Mouse (Mus musculus) hindbrain, embryonic 14.5 days (tissue): ENCODE measurements at regions not wholly inside any gene's neighbourhood (a gene's known extent, or its start where the extent isn't known, plus 50 kb on each side); places are given as distances from the start of the nearest gene placed in this dataset.

Source experiments
- ATAC-seq: fragments of 200-750 bp; cut with Nextera tagmentation; 2 replicates; pipeline ENCODE4 v1.8.0; 2017; ENCODE audit warnings: moderate number of reproducible peaks, mild to moderate bottlenecking, moderate TSS enrichment, moderate library complexity; ENCODE audit not compliant: low FRiP score
- DNase-seq: peaks from one replicate; pipeline ENCODE4 v3.0.0-alpha.2; 2015; ENCODE audit warnings: low spot score
- H3K27ac ChIP-seq: fragments of 300-500 bp; sonication (generic); 2 replicates; pipeline ENCODE4 v1.5.1; 2014; ENCODE audit warnings: mild to moderate bottlenecking, moderate library complexity
- H3K27me3 ChIP-seq: fragments of 300-500 bp; sonication (generic); 2 replicates; pipeline ENCODE4 v1.6.1; 2014; ENCODE audit warnings: mild to moderate bottlenecking, low read length, mixed read lengths; ENCODE audit not compliant: control insufficient read depth, insufficient read depth
- H3K36me3 ChIP-seq: fragments of 300-500 bp; sonication (generic); replicated peaks from 2 replicates; pipeline ENCODE4 v1.6.1; 2014; ENCODE audit not compliant: control insufficient read depth, insufficient read depth
- H3K4me1 ChIP-seq: fragments of 300-500 bp; sonication (generic); replicated peaks from 2 replicates; pipeline ENCODE4 v1.6.1; 2014; ENCODE audit warnings: antibody characterized with exemption, low read length, mixed read lengths; ENCODE audit not compliant: control insufficient read depth, insufficient read depth
- H3K4me2 ChIP-seq: fragments of 300-500 bp; sonication (generic); replicated peaks from 2 replicates; pipeline ENCODE4 v1.6.1; 2014; ENCODE audit warnings: mild to moderate bottlenecking, moderate library complexity
- H3K4me3 ChIP-seq: fragments of 300-500 bp; sonication (generic); replicated peaks from 2 replicates; pipeline ENCODE4 v1.5.1; 2014; ENCODE audit warnings: mild to moderate bottlenecking, low read length
- H3K9ac ChIP-seq: fragments of 300-500 bp; sonication (generic); 2 replicates; pipeline ENCODE4 v1.6.1; 2014
- H3K9me3 ChIP-seq: fragments of 300-500 bp; sonication (generic); 2 replicates; pipeline ENCODE4 v1.6.1; 2016; ENCODE audit warnings: low read length; ENCODE audit not compliant: control insufficient read depth
- WGBS: fragments of 180-500 bp; shearing (Covaris S2); extraction: QIAGEN DNeasy Blood & Tissue Kit; methylation state at CpG from one replicate; pipeline ENCODE4 v1.1.7; 2014; 5-methylcytosine and 5-hydroxymethylcytosine counted together

- Histone ChIP-seq H3K4me3 (no peak overlapping the region), H3K4me2 (no peak overlapping the region), H3K9ac (no peak overlapping the region), H3K27ac (no peak overlapping the region), H3K27me3 (no peaks in the 10 kb centered on the region), H3K9me3 (no peaks in the 10 kb centered on the region), H3K36me3 (no peaks in the 10 kb centered on the region), H3K4me1 (no peaks in the 10 kb centered on the region)
- DNase-seq (no peak), ATAC-seq (no peak)
- 68% methylated on average over 5 of the region's 5 CpGs for WGBS
These were observed 60.4 kb downstream of the Pou3f3 start for GRCm38 (mm10) chr1:42755958-42756357.

DNA sequence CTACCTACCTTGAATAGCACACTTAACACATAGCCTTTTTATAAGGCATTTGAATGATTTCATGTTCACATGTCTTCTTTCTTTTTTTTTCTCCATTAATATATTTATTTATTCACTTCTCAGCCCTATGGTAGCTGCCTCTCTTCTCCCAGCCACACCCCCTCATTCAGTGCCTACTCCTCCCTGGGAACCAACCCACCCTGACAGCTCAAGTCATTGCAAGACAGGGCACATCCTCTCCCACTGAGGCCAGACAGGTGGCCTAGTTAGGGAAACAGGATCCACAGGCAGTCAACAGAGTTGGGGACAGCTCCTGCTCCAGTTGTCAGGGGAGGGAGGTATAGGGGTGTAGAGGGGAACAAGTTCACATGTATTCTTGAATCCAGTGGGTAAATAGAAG is 60.9 kb downstream of the Pou3f3 start:
- DNase-seq = no peak
- Histone ChIP-seq H3K27me3 (no peaks in the 10 kb centered on the region), H3K9me3 (no peaks in the 10 kb centered on the region), H3K27ac (no peak overlapping the region), H3K9ac (no peak overlapping the region), H3K36me3 (no peaks in the 10 kb centered on the region), H3K4me2 (no peak overlapping the region), H3K4me1 (no peaks in the 10 kb centered on the region), H3K4me3 (no peak overlapping the region)
- ATAC-seq = no peak

- no peaks in the 10 kb centered on the region for H3K36me3 ChIP-seq
- no peak overlapping the region for H3K27ac ChIP-seq
- H3K9me3 ChIP-seq = no peaks in the 10 kb centered on the region
- ATAC-seq = no peak
- 80% methylated on average over 2 of the region's 2 CpGs for WGBS
- H3K4me2 ChIP-seq = no peak overlapping the region
- H3K4me3 ChIP-seq = no peak overlapping the region
- no peaks in the 10 kb centered on the region for H3K27me3 ChIP-seq
- no peak for DNase-seq
- no peaks in the 10 kb centered on the region for H3K4me1 ChIP-seq
- no peak overlapping the region for H3K9ac ChIP-seq
These were observed 67.9 kb downstream of the Pou3f3 start for GRCm38 (mm10) chr1:42763447-42763846.

DNA sequence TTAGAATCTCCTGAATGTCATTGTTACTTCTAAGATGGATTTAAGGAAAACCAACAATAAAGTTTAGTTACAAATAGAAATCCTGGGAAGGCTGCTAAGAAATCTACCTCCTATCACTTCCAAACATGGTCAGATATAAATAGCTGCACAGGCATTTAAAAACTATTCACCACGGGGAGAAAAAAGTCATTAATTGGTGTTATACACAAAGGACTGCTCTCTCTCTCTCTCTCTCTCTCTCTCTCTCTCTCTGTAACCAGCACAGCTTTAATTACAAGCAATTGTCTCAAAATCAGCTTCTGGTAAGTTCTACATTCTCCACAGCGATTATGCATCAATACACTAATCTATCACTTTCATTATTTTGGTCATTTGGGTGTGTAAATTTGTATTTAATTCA is 68.5 kb downstream of the Pou3f3 start:
- Histone ChIP-seq H3K9ac (no peak overlapping the region), H3K27me3 (no peaks in the 10 kb centered on the region), H3K9me3 (no peaks in the 10 kb centered on the region), H3K4me1 (no peaks in the 10 kb centered on the region), H3K27ac (no peak overlapping the region), H3K4me2 (no peak overlapping the region), H3K36me3 (no peaks in the 10 kb centered on the region), H3K4me3 (no peak overlapping the region)
- ATAC-seq = no peak
- WGBS = 50% methylated on average over 2 of the region's 2 CpGs
- no peak for DNase-seq

- DNase-seq (no peak), ATAC-seq (no peak)
- Histone ChIP-seq H3K36me3 (no peaks in the 10 kb centered on the region), H3K4me3 (no peak overlapping the region), H3K9me3 (no peaks in the 10 kb centered on the region), H3K9ac (no peak overlapping the region), H3K4me2 (no peak overlapping the region), H3K27ac (no peak overlapping the region), H3K4me1 (no peaks in the 10 kb centered on the region), H3K27me3 (no peaks in the 10 kb centered on the region)
- WGBS = 77% methylated on average over 9 of the region's 9 CpGs
These were observed 74.5 kb downstream of the Pou3f3 start for GRCm38 (mm10) chr1:42770085-42770484.

DNA sequence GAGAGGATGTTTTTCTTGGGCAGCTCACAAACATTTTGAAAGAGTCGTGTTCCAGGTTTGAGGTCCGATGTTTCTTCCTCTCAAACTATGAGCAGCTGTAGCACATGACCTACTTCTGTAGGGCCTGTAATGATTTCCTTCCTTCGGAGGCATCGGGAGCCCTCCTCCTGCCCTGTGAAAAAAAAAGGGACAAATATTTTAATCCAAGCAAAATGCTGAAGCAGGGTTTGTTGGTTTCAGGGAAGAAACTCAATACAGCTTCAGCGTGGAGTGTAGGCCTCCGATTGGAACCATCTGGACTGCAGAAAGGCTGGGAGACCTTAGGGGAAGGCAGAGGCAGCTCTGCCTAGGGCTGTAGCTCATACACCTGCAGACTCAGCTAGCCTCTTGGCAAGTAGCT is 76.4 kb downstream of the Pou3f3 start:
- H3K4me1 ChIP-seq = no peaks in the 10 kb centered on the region
- H3K36me3 ChIP-seq = no peaks in the 10 kb centered on the region
- WGBS = 79% methylated on average over 6 of the region's 6 CpGs
- H3K9me3 ChIP-seq = no peaks in the 10 kb centered on the region
- no peak overlapping the region for H3K4me3 ChIP-seq
- no peaks in the 10 kb centered on the region for H3K27me3 ChIP-seq
- no peak overlapping the region for H3K9ac ChIP-seq
- DNase-seq = no peak
- H3K27ac ChIP-seq = no peak overlapping the region
- no peak overlapping the region for H3K4me2 ChIP-seq
- no peak for ATAC-seq

- Histone ChIP-seq H3K36me3 (no peaks in the 10 kb centered on the region), H3K4me3 (no peak overlapping the region), H3K27me3 (no peaks in the 10 kb centered on the region), H3K9ac (no peak overlapping the region), H3K4me2 (no peak overlapping the region), H3K27ac (no peak overlapping the region), H3K4me1 (no peaks in the 10 kb centered on the region), H3K9me3 (no peaks in the 10 kb centered on the region)
- ATAC-seq = no peak
- no peak for DNase-seq
- 73% methylated on average over 20 of the region's 20 CpGs for WGBS
These were observed 77.1 kb upstream of the Mrps9 start for GRCm38 (mm10) chr1:42773851-42774464.

DNA sequence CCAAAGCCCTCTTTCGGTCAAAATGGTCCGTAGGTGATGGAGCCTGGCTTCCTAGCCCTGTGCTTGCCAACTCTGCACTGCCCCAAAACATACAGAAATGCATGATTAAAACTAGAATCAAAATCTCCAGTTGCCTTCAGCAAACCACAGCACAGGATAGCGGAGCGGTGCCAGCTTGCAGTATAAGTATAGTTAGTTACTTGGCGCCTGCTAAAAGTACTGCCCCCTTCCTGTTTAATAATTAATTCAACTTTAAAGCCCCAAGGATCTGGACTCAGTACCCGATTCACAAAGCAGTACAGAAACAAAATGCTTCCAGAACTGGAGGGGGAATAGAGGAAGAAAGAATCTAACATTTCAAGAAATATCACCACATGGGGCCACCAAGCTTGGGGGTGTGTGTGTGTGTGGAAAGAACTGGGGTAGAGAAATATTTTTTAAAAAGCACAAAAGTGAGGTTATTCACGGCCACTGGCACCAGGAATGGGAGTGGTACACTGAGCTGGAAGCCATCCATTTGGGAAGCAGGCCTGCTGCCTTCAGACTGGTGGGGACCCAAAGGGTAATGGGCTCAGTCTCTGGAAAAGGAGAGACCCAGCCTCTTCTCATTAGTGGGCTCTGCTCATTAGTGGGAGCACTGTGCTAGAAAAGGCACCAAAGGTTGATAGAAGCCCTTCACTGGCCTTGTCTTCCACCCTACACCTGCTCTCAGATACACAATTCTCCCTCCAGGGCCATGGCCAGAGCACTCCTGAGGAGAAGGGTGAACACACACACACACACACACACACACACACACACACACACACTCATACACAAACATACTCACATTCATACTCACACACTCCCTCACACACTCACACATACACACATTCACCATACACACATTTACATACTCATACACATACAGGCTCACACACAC is 75.8 kb upstream of the Mrps9 start:
- H3K4me3 ChIP-seq = no peak overlapping the region
- 74% methylated on average over 7 of the region's 7 CpGs for WGBS
- H3K4me1 ChIP-seq = no peaks in the 10 kb centered on the region
- no peak overlapping the region for H3K4me2 ChIP-seq
- H3K27ac ChIP-seq = no peak overlapping the region
- no peaks in the 10 kb centered on the region for H3K36me3 ChIP-seq
- no peak for DNase-seq
- no peaks in the 10 kb centered on the region for H3K27me3 ChIP-seq
- H3K9ac ChIP-seq = no peak overlapping the region
- no peak for ATAC-seq
- no peaks in the 10 kb centered on the region for H3K9me3 ChIP-seq

DNA sequence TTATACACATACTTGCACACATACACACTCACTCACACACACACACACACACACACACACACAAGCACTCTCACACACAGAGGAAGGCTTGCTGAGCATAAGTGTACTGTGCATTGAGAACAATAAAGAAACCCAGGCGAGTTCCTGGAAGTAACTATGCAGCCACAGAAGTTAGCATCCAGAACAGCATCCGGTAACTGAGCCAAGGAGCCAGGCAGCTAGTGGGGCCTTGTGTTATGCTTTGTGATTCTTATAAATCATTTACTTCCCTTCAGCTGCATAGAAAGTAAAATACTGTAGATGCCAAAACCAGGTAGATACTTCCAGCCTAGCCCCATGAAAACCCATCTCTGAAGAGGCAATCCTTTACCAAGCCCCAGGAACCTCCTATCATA is 75.1 kb upstream of the Mrps9 start:
- H3K36me3 ChIP-seq = no peaks in the 10 kb centered on the region
- no peak overlapping the region for H3K4me3 ChIP-seq
- ATAC-seq = no peak
- no peak overlapping the region for H3K4me2 ChIP-seq
- no peaks in the 10 kb centered on the region for H3K4me1 ChIP-seq
- no peak for DNase-seq
- H3K27me3 ChIP-seq = no peaks in the 10 kb centered on the region
- H3K9ac ChIP-seq = no peak overlapping the region
- H3K9me3 ChIP-seq = no peaks in the 10 kb centered on the region
- WGBS = 86% methylated on average over 2 of the region's 2 CpGs
- no peak overlapping the region for H3K27ac ChIP-seq
